Mouse (Mus musculus): ENCODE measurements around the gene Prpf6. TPM values are rescaled to one million over a fixed set of nuclear protein-coding genes. Genes with fewer than 3 reads are reported as not detected.

Prpf6 gene
- polyA plus RNA-seq, 1 experiment from 2014 or later = 80.5 TPM

DNA sequence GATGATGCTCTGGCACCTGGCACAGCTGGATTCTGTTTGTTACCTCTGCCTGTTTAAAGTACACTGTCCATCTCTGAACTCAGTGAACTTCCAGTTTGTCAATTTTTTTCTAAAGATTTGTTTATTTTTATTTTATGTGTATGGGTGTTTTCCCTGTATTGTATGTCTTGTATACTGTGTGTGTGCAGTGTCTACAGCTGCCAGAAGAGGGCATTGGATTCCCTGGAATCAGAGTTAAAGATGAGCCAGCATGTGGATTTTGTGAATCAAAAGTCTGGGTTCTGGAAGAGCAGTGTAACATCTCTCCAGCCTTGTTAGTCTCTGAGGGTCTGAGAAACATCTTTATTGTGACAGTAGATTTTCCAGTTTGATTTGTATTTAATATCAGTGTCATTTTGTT lies 31.7 kb downstream of the Prpf6 start:
- H3K4me1 ChIP-seq = no peaks in the 10 kb centered on the region
- H3K36me3 ChIP-seq = peaks cover 84% of the 10 kb centered on the region
- no peaks in the 10 kb centered on the region for H3K9me3 ChIP-seq (replicated peaks)
- no peak overlapping the region for H3K4me3 ChIP-seq
- H3K27ac ChIP-seq = no peak overlapping the region
- DNase-seq (ENCODE audit: low spot score) = no peak
- no peaks in the 10 kb centered on the region for H3K27me3 ChIP-seq (ENCODE audit: low read depth, poor library complexity, severe bottlenecking)

DNA sequence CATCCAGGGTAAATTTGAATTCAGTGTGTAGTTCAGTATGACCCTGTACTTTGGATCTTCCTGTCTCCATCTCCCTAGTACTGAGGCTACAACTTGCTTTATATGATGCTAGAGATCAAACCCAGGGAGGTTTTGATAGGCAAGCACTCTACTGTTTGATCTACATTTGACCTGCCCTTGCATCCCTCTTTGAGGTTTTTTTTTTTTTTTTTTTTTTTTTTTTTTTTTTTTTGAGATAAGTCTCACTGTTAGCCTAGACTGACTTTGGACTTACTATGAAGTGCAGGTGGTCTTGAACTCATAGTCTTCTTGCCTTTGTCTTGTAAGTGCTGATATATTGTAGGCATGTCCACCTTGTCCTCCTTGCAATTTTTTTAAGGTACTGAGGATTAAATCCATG lies 36.8 kb downstream of the Prpf6 start:
- H3K36me3 ChIP-seq = peaks cover 81% of the 10 kb centered on the region
- H3K27ac ChIP-seq = no peak overlapping the region
- no peaks in the 10 kb centered on the region for H3K4me1 ChIP-seq
- no peak for DNase-seq (ENCODE audit: low spot score)
- H3K27me3 ChIP-seq (ENCODE audit: low read depth, poor library complexity, severe bottlenecking) = no peaks in the 10 kb centered on the region
- H3K9me3 ChIP-seq (replicated peaks) = no peaks in the 10 kb centered on the region
- no peak overlapping the region for H3K4me3 ChIP-seq

DNA sequence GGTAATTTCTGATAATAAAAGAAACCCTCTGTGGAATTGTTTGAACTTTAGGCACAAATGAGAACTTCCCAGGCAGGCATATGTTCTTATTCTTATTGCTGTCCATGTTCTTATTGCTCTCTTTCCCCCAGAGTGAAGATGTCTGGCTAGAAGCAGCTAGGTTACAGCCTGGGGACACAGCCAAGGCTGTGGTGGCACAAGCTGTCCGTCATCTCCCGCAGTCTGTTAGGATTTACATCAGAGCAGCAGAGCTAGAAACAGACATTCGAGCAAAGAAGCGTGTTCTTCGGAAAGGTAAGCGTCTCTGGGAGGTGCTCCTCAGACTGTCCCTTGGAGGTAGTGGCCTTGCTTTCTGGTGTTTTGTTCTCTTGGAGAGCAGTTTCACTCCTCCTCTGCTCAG lies 41.0 kb downstream of the Prpf6 start:
- H3K27me3 ChIP-seq (ENCODE audit: low read depth, poor library complexity, severe bottlenecking) = no peaks in the 10 kb centered on the region
- H3K4me3 ChIP-seq = no peak overlapping the region
- H3K4me1 ChIP-seq = no peaks in the 10 kb centered on the region
- WGBS = 96% methylated on average over 6 of the region's 6 CpGs
- H3K36me3 ChIP-seq = peaks cover 89% of the 10 kb centered on the region
- H3K9me3 ChIP-seq (replicated peaks) = no peaks in the 10 kb centered on the region
- H3K27ac ChIP-seq = no peak overlapping the region
- no peak for DNase-seq (ENCODE audit: low spot score)

DNA sequence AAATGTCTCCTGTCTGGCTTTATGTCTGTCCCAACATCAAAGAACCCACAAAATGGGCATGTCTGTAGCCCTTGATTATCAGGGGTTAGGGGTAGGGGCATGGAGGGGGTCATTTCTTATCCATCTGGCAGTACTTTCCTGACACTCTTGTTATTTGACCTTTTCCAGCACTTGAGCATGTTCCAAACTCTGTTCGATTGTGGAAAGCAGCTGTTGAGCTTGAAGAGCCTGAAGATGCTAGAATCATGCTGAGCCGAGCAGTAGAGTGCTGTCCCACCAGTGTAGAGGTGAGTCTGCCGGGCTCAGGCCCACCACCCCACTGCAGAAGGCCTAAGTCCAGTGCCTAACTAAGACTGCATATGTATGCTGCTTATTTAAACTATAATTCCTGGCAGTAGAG lies 44.2 kb downstream of the Prpf6 start:
- Histone ChIP-seq H3K4me1 (no peaks in the 10 kb centered on the region), H3K36me3 (peaks cover 93% of the 10 kb centered on the region), H3K9me3 (replicated peaks) (no peaks in the 10 kb centered on the region), H3K4me3 (no peak overlapping the region), H3K27me3 (ENCODE audit: low read depth, poor library complexity, severe bottlenecking) (no peaks in the 10 kb centered on the region), H3K27ac (no peak overlapping the region)
- 92% methylated on average over 3 of the region's 3 CpGs for WGBS
- DNase-seq (ENCODE audit: low spot score) = no peak

DNA sequence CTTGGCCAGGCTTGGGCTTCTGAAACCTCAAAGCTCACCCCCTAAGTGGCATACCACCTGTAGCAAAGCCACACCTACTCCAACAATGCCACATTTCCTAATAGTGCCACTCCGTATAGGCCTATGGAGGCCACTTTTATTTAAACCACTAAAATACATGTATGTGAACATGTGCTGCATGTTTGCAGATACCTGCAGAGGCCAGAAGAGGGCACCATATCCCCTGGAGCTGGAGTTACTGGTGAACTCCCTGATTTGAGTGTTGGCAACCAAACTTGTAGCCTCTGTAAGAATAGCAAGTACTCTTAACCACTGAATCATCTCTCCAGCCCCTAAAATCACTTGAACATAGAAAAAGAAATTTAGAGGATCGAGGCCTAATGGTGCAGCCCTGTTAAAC lies 52.7 kb downstream of the Prpf6 start:
- H3K4me3 ChIP-seq = no peak overlapping the region
- peak; percentile 52 for DNase-seq (ENCODE audit: low spot score)
- 92% methylated on average over 2 of the region's 2 CpGs for WGBS
- peaks cover 13% of the 10 kb centered on the region for H3K4me1 ChIP-seq
- no peaks in the 10 kb centered on the region for H3K9me3 ChIP-seq (replicated peaks)
- peaks cover 96% of the 10 kb centered on the region for H3K36me3 ChIP-seq
- H3K27me3 ChIP-seq (ENCODE audit: low read depth, poor library complexity, severe bottlenecking) = no peaks in the 10 kb centered on the region
- H3K27ac ChIP-seq = peak overlapping the region; percentile 71; the same call in 1 of the 2 replicates

DNA sequence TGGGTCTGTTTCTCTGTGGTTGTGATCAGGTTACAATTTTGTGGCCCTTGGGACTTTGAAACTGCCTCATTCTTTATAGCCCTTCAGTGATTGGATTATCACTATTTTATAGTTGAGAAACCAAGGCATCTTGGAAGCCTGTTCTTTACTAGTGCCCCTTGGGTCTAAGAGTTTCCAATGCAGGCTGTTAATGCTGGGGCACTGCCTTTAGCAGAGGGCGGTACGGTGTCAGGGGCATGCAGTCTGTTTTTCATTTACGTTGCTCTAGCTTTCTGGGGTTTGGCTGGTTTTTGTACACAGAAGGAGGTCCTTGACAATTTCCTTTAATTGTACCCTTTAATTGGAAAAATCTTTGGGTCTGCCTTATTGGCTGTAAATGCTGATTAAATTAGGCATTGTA lies 54.0 kb downstream of the Prpf6 start:
- WGBS = 54% methylated on average over 3 of the region's 3 CpGs
- H3K27ac ChIP-seq = peak overlapping the region; percentile 71
- H3K27me3 ChIP-seq (ENCODE audit: low read depth, poor library complexity, severe bottlenecking) = no peaks in the 10 kb centered on the region
- DNase-seq (ENCODE audit: low spot score) = no peak
- peaks cover 96% of the 10 kb centered on the region for H3K36me3 ChIP-seq
- no peak overlapping the region for H3K4me3 ChIP-seq
- H3K9me3 ChIP-seq (replicated peaks) = no peaks in the 10 kb centered on the region
- peaks cover 13% of the 10 kb centered on the region for H3K4me1 ChIP-seq

DNA sequence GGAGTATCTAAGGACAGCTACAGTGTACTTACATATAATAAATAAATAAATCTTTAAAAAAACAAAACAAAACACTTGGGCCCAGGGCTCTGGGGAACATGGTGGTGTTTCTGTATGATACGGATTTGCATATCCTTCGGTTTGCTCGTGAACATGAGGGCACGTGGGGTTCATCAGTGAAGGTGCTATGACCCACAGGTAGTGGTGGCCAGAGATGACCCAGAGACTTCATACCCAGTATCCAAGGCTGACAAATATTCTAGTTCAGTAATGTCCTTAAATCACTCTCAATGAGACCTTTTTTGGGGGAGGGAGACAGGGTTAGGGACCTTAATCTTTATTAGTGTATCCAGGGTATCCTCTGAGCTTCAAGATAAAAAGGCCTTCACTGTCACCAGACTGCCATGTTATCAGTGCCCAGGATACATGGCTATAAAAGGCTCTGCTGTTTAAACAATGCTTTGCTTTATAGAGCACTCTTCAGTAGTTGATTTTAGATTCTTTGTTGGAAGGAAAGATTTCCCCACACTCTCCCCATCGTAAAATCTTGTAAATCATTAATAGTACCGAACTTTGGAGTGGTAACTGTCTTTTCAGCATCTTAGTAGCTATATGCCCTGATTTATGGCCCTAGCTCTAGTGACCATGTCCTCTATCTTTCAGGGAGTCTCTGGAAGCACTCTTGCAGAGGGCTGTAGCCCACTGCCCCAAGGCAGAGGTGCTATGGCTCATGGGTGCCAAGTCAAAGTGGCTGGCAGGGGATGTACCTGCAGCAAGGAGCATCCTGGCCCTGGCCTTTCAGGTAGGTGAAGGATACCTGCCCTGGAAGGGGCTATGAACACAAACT lies 55.2 kb downstream of the Prpf6 start:
- 87% methylated on average over 6 of the region's 6 CpGs for WGBS
- no peak for DNase-seq (ENCODE audit: low spot score)
- peaks cover 95% of the 10 kb centered on the region for H3K36me3 ChIP-seq
- H3K9me3 ChIP-seq (replicated peaks) = no peaks in the 10 kb centered on the region
- H3K27me3 ChIP-seq (ENCODE audit: low read depth, poor library complexity, severe bottlenecking) = no peaks in the 10 kb centered on the region
- H3K27ac ChIP-seq = no peak overlapping the region
- no peak overlapping the region for H3K4me3 ChIP-seq
- H3K4me1 ChIP-seq = peaks cover 13% of the 10 kb centered on the region

DNA sequence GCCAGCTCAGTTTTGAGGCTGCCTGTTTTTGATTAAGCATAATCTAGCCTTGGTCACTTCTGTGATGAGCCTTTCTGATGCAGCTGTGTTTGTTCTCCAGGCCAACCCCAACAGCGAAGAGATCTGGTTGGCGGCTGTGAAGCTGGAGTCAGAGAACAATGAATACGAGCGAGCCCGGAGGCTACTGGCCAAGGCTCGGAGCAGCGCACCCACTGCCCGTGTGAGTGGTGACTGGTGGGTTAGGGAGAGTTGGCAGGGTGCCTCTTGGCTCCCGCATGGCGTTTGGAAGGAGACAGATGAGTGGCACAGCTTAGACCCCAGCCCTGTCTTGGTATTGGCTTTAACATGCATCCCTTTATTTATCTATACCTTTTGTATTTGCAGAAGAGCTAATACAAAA lies 57.3 kb downstream of the Prpf6 start:
- peaks cover 97% of the 10 kb centered on the region for H3K36me3 ChIP-seq

DNA sequence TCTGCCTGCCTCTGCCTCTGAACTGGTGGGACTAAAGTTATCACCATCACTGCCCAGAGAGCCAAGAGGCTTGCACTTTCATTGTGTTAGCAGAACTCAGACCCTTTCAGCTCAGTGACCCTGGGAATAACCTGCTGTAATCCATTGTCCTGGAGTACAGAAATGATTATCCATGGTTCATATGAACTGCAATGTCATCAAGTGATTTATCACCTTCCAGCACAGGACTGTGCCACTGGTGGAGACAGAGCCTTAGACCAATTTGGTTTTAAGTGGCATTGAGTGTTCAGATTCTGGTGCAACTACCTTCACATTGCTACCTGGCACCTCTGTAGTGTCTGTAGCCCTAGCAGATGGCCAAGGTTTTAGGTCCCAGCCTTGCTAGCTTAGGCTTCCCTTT lies 61.4 kb downstream of the Prpf6 start:
- Histone ChIP-seq H3K9me3 (replicated peaks) (no peaks in the 10 kb centered on the region), H3K36me3 (peaks cover 98% of the 10 kb centered on the region)
- DNase-seq (ENCODE audit: low spot score) = no peak

More for the DNA sequence above, 57.3 kb downstream of the Prpf6 start:
- DNase-seq (ENCODE audit: low spot score) = no peak
- Histone ChIP-seq H3K4me3 (no peak overlapping the region), H3K27ac (no peak overlapping the region), H3K9me3 (replicated peaks) (no peaks in the 10 kb centered on the region), H3K4me1 (peaks cover 13% of the 10 kb centered on the region), H3K27me3 (ENCODE audit: low read depth, poor library complexity, severe bottlenecking) (no peaks in the 10 kb centered on the region)
- 93% methylated on average over 10 of the region's 10 CpGs for WGBS

DNA sequence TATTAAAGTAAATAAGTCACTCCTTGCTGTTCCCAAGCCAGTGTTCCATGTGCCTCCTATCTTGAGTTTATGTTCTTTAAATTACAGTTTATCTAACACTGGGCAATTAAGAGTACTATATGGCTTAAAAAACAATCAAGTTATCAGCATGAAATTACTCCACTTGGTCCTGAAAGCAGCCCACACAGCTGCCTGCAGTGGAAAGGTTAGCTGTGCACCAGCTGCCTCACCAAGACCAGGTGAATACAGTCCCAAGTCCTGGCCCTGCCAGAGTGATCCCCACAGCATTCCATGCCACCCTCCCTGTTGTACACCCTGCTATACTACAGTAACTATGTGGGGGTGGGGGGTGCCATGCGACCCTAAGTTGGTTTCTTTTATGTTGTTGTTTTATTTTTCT lies 61.9 kb downstream of the Prpf6 start:
- peaks cover 98% of the 10 kb centered on the region for H3K36me3 ChIP-seq
- WGBS = 93% methylated on average over 1 of the region's 1 CpGs
- no peaks in the 10 kb centered on the region for H3K27me3 ChIP-seq (ENCODE audit: low read depth, poor library complexity, severe bottlenecking)
- H3K27ac ChIP-seq = no peak overlapping the region
- H3K9me3 ChIP-seq (replicated peaks) = no peaks in the 10 kb centered on the region
- H3K4me1 ChIP-seq = peaks cover 15% of the 10 kb centered on the region
- DNase-seq (ENCODE audit: low spot score) = no peak
- no peak overlapping the region for H3K4me3 ChIP-seq

More for the DNA sequence above, 61.4 kb downstream of the Prpf6 start:
- H3K4me3 ChIP-seq = no peak overlapping the region
- H3K4me1 ChIP-seq = peaks cover 11% of the 10 kb centered on the region
- no peaks in the 10 kb centered on the region for H3K27me3 ChIP-seq (ENCODE audit: low read depth, poor library complexity, severe bottlenecking)
- no peak overlapping the region for H3K27ac ChIP-seq

DNA sequence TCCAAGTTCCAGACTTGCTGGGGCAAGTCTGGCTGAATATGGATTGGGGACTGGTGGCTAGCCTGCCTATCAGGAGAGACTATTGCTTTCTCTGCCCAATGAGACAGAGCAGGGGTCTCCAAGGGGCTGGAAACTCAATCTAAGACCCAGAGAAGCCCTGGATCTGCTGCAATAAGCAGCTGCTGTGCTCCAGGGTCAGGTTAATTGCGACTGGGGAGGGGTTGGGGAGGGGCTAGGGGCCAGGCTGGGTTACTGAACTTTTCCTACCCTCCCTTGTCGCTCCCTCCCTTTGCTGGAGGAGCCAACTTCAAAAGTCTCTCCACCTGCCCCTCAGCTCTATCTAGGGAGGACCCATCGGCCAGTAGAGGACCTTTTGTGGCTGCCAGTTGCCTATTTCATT lies 65.1 kb downstream of the Prpf6 start, which contains the start of gene Gm29797:
Gene Gm29797, plus strand, starts transcription at position 301 of the 400 bp plus-strand sequence.
- Histone ChIP-seq H3K27ac (no peak within 1 kb of the TSS), H3K4me1 (peaks cover 39% of the 10 kb centered on the region), H3K36me3 (peaks cover 71% of the 10 kb centered on the region), H3K4me3 (no peak within 1 kb of the TSS), H3K27me3 (ENCODE audit: low read depth, poor library complexity, severe bottlenecking) (no peaks in the 10 kb centered on the region), H3K9me3 (replicated peaks) (no peaks in the 10 kb centered on the region)
- 60% methylated on average over 3 of the region's 3 CpGs for WGBS
- no peak for DNase-seq (ENCODE audit: low spot score)

DNA sequence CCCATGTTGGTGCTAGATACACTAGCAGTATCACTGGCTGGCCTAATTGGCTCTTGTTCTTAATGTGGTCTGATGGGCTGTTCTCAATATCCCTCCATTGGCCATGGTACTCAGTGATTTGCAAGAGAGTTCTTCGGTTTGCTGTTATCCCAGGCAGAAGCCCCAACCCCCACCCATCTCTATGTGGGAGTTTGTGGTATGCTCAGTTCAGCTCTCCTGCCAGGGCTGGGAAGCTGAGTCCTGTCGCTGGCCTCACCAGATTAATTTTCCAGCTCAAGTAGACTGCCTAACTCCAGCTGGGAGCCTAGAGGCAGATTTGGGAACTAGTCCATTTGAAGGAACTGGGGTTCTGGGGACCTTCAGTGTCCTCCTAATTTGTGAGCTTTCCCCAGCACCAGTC lies 65.8 kb downstream of the Prpf6 start:
- peaks cover 64% of the 10 kb centered on the region for H3K36me3 ChIP-seq
- DNase-seq (ENCODE audit: low spot score) = no peak
- no peak overlapping the region for H3K4me3 ChIP-seq
- H3K27me3 ChIP-seq (ENCODE audit: low read depth, poor library complexity, severe bottlenecking) = no peaks in the 10 kb centered on the region
- no peak overlapping the region for H3K27ac ChIP-seq
- no peaks in the 10 kb centered on the region for H3K9me3 ChIP-seq (replicated peaks)
- 79% methylated on average over 2 of the region's 2 CpGs for WGBS
- H3K4me1 ChIP-seq = peaks cover 46% of the 10 kb centered on the region

DNA sequence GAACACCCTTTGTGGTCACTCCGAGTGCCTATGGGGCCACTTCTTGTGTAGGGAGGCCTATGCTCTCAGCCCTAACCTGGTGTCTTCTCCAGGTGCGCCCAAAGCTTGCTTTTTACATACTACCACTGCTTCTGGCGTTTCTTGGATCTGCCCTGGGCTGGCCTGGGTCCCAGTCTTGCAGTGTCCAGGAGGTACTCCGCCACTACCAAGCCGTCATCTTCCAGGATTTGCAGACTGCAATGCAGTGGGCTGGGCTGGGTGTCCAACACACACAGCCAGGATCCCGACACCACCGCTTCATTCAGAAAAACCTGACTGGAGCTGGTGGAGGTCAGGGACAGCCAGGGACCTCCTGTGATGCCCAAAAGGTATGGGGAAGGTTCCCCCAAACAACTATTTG lies 66.9 kb downstream of the Prpf6 start:
- peaks cover 53% of the 10 kb centered on the region for H3K36me3 ChIP-seq
- WGBS = 87% methylated on average over 7 of the region's 7 CpGs

More for the DNA sequence above, 66.9 kb downstream of the Prpf6 start:
- Histone ChIP-seq H3K4me3 (no peak overlapping the region), H3K27me3 (ENCODE audit: low read depth, poor library complexity, severe bottlenecking) (no peaks in the 10 kb centered on the region), H3K27ac (no peak overlapping the region), H3K4me1 (peaks cover 57% of the 10 kb centered on the region), H3K9me3 (replicated peaks) (no peaks in the 10 kb centered on the region)
- DNase-seq (ENCODE audit: low spot score) = no peak

Measured in limb, embryonic 10.5 days (tissue).